Mouse (Mus musculus): ENCODE measurements around the gene Ninj2. TPM values are rescaled to one million over a fixed set of nuclear protein-coding genes. Genes with fewer than 3 reads are reported as not detected.

Gene Ninj2
- total and polyA plus RNA-seq, 2 experiments from 2014 or later: not detected

DNA sequence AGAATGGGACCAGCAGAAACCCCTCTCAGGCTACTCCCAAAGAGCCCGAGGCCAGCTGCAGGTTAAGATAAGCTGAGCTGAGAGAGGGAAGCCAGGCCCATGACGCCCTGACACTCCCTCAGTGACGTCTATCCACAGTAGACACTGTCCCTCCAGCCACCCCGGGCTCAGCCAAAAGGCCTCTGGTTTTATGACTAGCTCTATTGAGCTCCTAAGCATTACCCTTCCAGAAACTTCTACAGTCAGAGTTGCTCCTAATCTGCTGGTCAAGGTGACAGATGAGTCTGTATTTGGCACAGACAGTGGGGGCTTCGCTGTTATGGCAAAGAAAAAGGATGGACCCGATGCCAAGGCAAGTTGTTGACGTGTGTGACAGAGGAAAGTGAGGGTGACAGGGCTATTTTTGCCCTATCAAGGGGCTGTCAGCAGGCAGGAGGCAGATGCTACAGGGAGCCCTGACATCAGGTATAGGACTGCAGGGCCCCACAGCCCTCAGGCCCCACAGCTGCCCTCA is 81.5 kb downstream of the Ninj2 start:
- TF ChIP-seq CTCF (IDR thresholded peaks at IDR 0.05; ENCODE audit: low read depth): no peak
- ATAC-seq (no peak), DNase-seq (no peak)
- no peaks in the 10 kb centered on the region for H3K36me3 ChIP-seq (ENCODE audit: insufficient read depth)
- no peak overlapping the region for H3K4me3 ChIP-seq (ENCODE audit: low read depth, low read length)
- 73% methylated on average over 7 of the region's 7 CpGs for WGBS
- no peak overlapping the region for H3K27ac ChIP-seq (ENCODE audit: low read depth, low read length)
- H3K27me3 ChIP-seq (ENCODE audit: insufficient read depth, low read length): no peaks in the 10 kb centered on the region
- no peak overlapping the region for H3K4me2 ChIP-seq (ENCODE audit: low read depth)
- no peak overlapping the region for H3K9ac ChIP-seq
- no peaks in the 10 kb centered on the region for H3K4me1 ChIP-seq (ENCODE audit: insufficient read depth)
- H3K9me3 ChIP-seq (ENCODE audit: low read length): no peaks in the 10 kb centered on the region

DNA sequence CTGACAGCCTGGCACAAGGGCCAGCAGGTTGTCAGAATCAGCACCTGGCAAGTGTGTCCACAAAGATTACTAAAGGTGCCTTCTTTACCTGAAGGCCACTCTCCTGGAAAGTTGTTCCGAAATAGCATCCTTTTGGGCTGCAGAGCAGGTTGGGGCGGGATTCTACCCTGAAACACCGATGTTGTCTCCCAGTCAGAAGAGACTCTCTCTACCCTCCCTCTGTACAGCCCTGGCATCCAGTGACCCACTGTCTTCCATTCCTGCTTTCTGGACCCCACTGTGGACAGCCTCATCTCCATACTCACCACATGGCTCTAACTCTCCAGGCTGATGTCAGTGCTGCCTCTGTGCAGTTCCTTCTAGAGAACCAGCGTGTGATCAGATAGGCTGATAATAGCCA is 82.5 kb downstream of the Ninj2 start:
- TF ChIP-seq CTCF (IDR thresholded peaks at IDR 0.05; ENCODE audit: low read depth): no peak
- 91% methylated on average over 4 of the region's 4 CpGs for WGBS
- no peaks in the 10 kb centered on the region for H3K27me3 ChIP-seq (ENCODE audit: insufficient read depth, low read length)
- no peaks in the 10 kb centered on the region for H3K9me3 ChIP-seq (ENCODE audit: low read length)
- no peak for DNase-seq
- no peak overlapping the region for H3K9ac ChIP-seq
- H3K4me3 ChIP-seq (ENCODE audit: low read depth, low read length): no peak overlapping the region
- no peak for ATAC-seq
- no peak overlapping the region for H3K27ac ChIP-seq (ENCODE audit: low read depth, low read length)
- no peaks in the 10 kb centered on the region for H3K36me3 ChIP-seq (ENCODE audit: insufficient read depth)
- H3K4me2 ChIP-seq (ENCODE audit: low read depth): no peak overlapping the region
- no peaks in the 10 kb centered on the region for H3K4me1 ChIP-seq (ENCODE audit: insufficient read depth)

DNA sequence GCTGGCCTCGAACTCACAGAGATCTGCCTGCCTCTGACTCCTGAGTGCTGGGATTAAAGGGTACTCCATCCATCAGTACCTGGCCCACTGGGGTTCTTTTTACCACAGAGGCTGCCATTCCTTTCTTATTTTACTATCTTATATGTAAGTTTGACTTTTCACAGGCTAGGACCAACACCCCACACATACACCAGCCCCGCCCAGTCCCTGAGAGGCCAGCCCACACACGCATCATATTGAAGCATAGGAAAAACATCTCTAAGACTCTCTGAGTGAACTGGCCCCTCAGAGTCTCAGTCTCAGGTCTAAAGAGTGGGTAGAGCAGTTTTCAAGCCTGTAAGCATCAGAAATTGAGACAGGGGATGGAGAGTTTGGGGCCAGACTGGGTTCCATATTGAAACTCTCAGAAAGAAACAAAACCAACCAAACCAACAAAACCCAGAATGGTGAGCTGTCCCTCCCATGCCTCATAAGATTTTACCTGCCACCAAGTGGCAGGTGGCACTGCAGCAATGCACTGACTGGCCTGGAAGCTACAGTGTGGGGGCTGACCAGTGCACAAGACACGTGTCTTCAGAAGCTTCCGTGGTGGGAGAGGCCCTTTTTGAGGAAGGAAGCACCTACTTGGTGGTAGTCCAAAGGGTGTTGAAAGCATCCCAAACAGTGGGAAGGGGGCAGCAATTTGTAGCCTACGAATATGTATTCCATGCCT is 86.0 kb downstream of the Ninj2 start:
- Histone ChIP-seq H3K9me3 (ENCODE audit: low read length) (no peaks in the 10 kb centered on the region), H3K4me2 (ENCODE audit: low read depth) (no peak overlapping the region), H3K4me1 (ENCODE audit: insufficient read depth) (no peaks in the 10 kb centered on the region), H3K4me3 (ENCODE audit: low read depth, low read length) (no peak overlapping the region), H3K9ac (no peak overlapping the region), H3K27me3 (ENCODE audit: insufficient read depth, low read length) (no peaks in the 10 kb centered on the region), H3K27ac (ENCODE audit: low read depth, low read length) (no peak overlapping the region), H3K36me3 (ENCODE audit: insufficient read depth) (no peaks in the 10 kb centered on the region)
- ATAC-seq (no peak), DNase-seq (no peak)
- no peak for TF ChIP-seq CTCF (IDR thresholded peaks at IDR 0.05; ENCODE audit: low read depth)
- WGBS: 90% methylated on average over 6 of the region's 6 CpGs

DNA sequence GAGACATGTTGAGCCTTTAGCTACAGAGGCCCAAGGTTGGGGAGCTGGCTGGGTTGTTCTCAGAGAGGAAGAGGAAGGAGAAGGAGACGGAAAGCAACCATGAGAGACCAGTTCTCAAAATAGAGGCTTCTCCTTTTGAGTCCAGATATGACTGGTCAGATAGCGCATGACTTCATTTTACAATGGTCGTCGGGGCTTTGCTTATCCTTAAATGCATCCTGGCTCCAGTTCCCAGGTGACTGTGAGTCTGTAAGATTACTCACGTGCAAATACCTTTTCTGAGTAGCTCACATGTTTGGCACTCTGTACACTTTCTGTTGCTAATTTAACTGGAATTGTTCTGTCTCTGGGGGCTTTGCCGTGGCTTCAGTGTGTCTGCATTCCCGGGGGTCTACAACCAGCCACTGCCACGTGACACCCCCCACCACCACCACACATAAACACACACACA is 86.6 kb downstream of the Ninj2 start:
- no peak overlapping the region for H3K4me3 ChIP-seq (ENCODE audit: low read depth, low read length)
- DNase-seq: no peak
- ATAC-seq: no peak

DNA sequence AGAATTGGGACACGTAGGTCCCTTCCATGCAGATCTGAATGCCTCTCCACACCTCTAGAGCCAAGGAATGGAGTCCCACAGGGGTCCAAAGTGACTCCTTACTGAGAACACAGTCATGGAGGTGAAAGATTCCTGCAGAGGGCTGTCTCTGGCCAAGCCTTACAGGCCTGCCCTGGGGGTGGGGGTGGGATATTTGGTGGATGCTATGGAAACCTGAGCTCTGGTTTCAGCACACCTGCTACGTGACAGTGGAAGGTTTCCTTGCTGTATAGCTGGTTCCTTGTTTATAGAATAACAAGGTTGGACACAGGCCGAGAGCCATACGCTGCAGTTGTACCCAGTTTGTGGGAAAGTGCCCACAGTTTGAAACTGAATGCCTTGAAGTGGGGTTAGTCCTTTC is 87.3 kb downstream of the Ninj2 start:
- no peak overlapping the region for H3K4me3 ChIP-seq (ENCODE audit: low read depth, low read length)
- DNase-seq (no peak), ATAC-seq (no peak)
- TF ChIP-seq CTCF (IDR thresholded peaks at IDR 0.05; ENCODE audit: low read depth): no peak
- no peak overlapping the region for H3K27ac ChIP-seq (ENCODE audit: low read depth, low read length)
- no peaks in the 10 kb centered on the region for H3K4me1 ChIP-seq (ENCODE audit: insufficient read depth)
- no peaks in the 10 kb centered on the region for H3K9me3 ChIP-seq (ENCODE audit: low read length)
- WGBS: 73% methylated on average over 4 of the region's 4 CpGs
- no peaks in the 10 kb centered on the region for H3K27me3 ChIP-seq (ENCODE audit: insufficient read depth, low read length)
- no peak overlapping the region for H3K4me2 ChIP-seq (ENCODE audit: low read depth)
- H3K9ac ChIP-seq: no peak overlapping the region
- H3K36me3 ChIP-seq (ENCODE audit: insufficient read depth): no peaks in the 10 kb centered on the region

More for the DNA sequence above, 86.6 kb downstream of the Ninj2 start:
- Histone ChIP-seq H3K9ac (no peak overlapping the region), H3K27me3 (ENCODE audit: insufficient read depth, low read length) (no peaks in the 10 kb centered on the region), H3K27ac (ENCODE audit: low read depth, low read length) (no peak overlapping the region), H3K36me3 (ENCODE audit: insufficient read depth) (no peaks in the 10 kb centered on the region), H3K4me1 (ENCODE audit: insufficient read depth) (no peaks in the 10 kb centered on the region), H3K9me3 (ENCODE audit: low read length) (no peaks in the 10 kb centered on the region), H3K4me2 (ENCODE audit: low read depth) (no peak overlapping the region)
- TF ChIP-seq CTCF (IDR thresholded peaks at IDR 0.05; ENCODE audit: low read depth): no peak
- 86% methylated on average over 8 of the region's 8 CpGs for WGBS

DNA sequence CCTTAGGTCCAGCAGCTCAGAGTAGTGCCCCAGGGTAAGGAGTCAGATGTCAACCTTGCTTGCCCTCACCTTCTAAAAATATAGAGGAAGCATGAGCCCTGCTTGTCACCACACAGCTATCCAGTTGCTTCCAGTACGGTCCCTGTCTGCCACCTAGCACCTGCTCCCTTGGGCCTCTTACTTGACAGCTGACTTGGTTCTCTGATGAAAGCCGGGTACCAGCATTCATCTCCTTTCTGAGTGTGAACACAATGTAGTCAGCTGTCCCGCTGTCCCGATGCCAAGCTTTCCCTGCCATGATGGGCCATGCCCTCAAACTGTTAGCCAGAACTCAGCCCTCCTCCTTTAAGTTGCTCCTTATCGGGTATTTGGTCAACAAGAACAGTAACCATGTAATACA is 89.0 kb downstream of the Ninj2 start:
- no peak for DNase-seq
- 56% methylated on average over 5 of the region's 5 CpGs for WGBS

DNA sequence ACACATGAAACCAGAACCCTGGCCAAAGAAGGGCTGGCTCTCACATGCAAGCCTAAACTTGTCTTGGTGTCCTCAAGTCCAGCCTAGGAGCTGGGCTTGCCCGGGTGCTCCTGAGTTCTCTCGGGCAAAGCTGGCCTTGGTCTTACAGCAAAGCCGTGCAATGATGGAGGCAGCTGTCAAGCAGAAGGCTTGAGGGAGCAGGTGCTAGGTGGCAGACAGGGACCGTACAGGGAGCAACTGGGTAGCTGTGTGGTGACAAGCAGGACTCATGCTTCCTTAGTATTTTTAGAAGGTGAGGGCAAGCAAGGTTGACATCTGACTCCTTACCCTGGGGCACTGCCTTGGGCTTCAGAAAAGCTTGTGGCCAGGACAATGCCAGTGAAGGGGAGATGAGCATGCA is 90.6 kb downstream of the Ninj2 start:
- WGBS: 90% methylated on average over 4 of the region's 4 CpGs
- DNase-seq: no peak

More for the DNA sequence above, 89.0 kb downstream of the Ninj2 start:
- H3K4me1 ChIP-seq (ENCODE audit: insufficient read depth): no peaks in the 10 kb centered on the region
- no peak overlapping the region for H3K4me2 ChIP-seq (ENCODE audit: low read depth)
- H3K27ac ChIP-seq (ENCODE audit: low read depth, low read length): no peak overlapping the region
- no peaks in the 10 kb centered on the region for H3K36me3 ChIP-seq (ENCODE audit: insufficient read depth)
- no peak overlapping the region for H3K9ac ChIP-seq
- TF ChIP-seq CTCF (IDR thresholded peaks at IDR 0.05; ENCODE audit: low read depth): no peak
- no peak for ATAC-seq
- no peaks in the 10 kb centered on the region for H3K27me3 ChIP-seq (ENCODE audit: insufficient read depth, low read length)
- no peak overlapping the region for H3K4me3 ChIP-seq (ENCODE audit: low read depth, low read length)
- H3K9me3 ChIP-seq (ENCODE audit: low read length): no peaks in the 10 kb centered on the region

More for the DNA sequence above, 90.6 kb downstream of the Ninj2 start:
- no peaks in the 10 kb centered on the region for H3K36me3 ChIP-seq (ENCODE audit: insufficient read depth)
- no peaks in the 10 kb centered on the region for H3K4me1 ChIP-seq (ENCODE audit: insufficient read depth)
- no peak overlapping the region for H3K9ac ChIP-seq
- H3K4me2 ChIP-seq (ENCODE audit: low read depth): no peak overlapping the region
- no peak overlapping the region for H3K4me3 ChIP-seq (ENCODE audit: low read depth, low read length)
- no peaks in the 10 kb centered on the region for H3K27me3 ChIP-seq (ENCODE audit: insufficient read depth, low read length)
- TF ChIP-seq CTCF (IDR thresholded peaks at IDR 0.05; ENCODE audit: low read depth): no peak
- no peak for ATAC-seq
- no peaks in the 10 kb centered on the region for H3K9me3 ChIP-seq (ENCODE audit: low read length)
- H3K27ac ChIP-seq (ENCODE audit: low read depth, low read length): no peak overlapping the region

All from forebrain, postnatal 0 days (tissue).